Mouse (Mus musculus) embryonic facial prominence, embryonic 10.5 days (tissue): Measurements from ENCODE around the gene Olfr90. TPM values are rescaled to one million over a fixed set of nuclear protein-coding genes. Genes with fewer than 3 reads are reported as not detected.
"Not testable (repeated sequence)": the region's sequence is repeated elsewhere in the genome, so short reads cannot be mapped to it uniquely, and the experiment has no call there.

Source experiments
- DNase-seq: peaks from one replicate; pipeline ENCODE4 v3.0.0-alpha.2; 2017; ENCODE audit warnings: low spot score
- H3K27ac ChIP-seq: fragments of 300-500 bp; sonication (generic); replicated peaks from 2 replicates; pipeline ENCODE4 v1.5.1; 2016; ENCODE audit warnings: mild to moderate bottlenecking
- H3K27me3 ChIP-seq: fragments of 300-500 bp; sonication (generic); replicated peaks from 2 replicates; pipeline ENCODE4 v1.6.1; 2016; ENCODE audit warnings: low read depth, mild to moderate bottlenecking; ENCODE audit not compliant: poor library complexity, severe bottlenecking
- H3K36me3 ChIP-seq: fragments of 300-500 bp; sonication (generic); replicated peaks from 2 replicates; pipeline ENCODE4 v1.6.1; 2016; ENCODE audit warnings: mild to moderate bottlenecking, moderate library complexity
- H3K4me1 ChIP-seq: fragments of 300-500 bp; sonication (generic); 2 replicates; pipeline ENCODE4 v1.6.1; 2016
- H3K4me3 ChIP-seq: fragments of 300-500 bp; sonication (generic); 2 replicates; pipeline ENCODE4 v1.5.1; 2016; ENCODE audit warnings: mild to moderate bottlenecking, moderate library complexity
- H3K9me3 ChIP-seq: fragments of 300-500 bp; sonication (generic); 2 replicates; pipeline ENCODE4 v1.6.1; 2016; ENCODE audit warnings: mild to moderate bottlenecking
- WGBS: fragments of 180-500 bp; shearing (Covaris S2); methylation state at CpG from one replicate; pipeline ENCODE4 v1.1.7; 2016; 5-methylcytosine and 5-hydroxymethylcytosine counted together
- polyA plus RNA-seq: library from polyadenylated mRNA; unstranded; fragments of >200 nt; fragmentation: Nextera tagmentation; extraction: Ambion mirVana; gene quantifications from 2 replicates; pipeline ENCODE4 v1.2.1, GENCODE M21; 2016

The Olfr90 gene
- 0.19 TPM in 1 of 2 replicates, not detected in the other for polyA plus RNA-seq

- DNase-seq = no peak
- H3K36me3 ChIP-seq = no peaks in the 10 kb centered on the region
- H3K27me3 ChIP-seq = no peaks in the 10 kb centered on the region
- H3K27ac ChIP-seq = no peak within 1 kb of the TSS
- no peaks in the 10 kb centered on the region for H3K9me3 ChIP-seq
- H3K4me3 ChIP-seq = no peak within 1 kb of the TSS
- no peaks in the 10 kb centered on the region for H3K4me1 ChIP-seq
These were observed at the start of gene Olfr90 for GRCm38 (mm10) chr17:37088399-37088798. Gene Olfr90 (minus strand): TSS chr17:37088499.

- not testable (repeated sequence) for H3K36me3 ChIP-seq, H3K9me3 ChIP-seq, H3K27ac ChIP-seq, DNase-seq, H3K27me3 ChIP-seq, H3K4me3 ChIP-seq, H3K4me1 ChIP-seq
- WGBS = 76% methylated on average over 4 of the region's 4 CpGs
These were observed 43.1 kb upstream of the Olfr90 start for GRCm38 (mm10) chr17:37131366-37131765.

- WGBS = 86% methylated on average over 2 of the region's 2 CpGs
- H3K4me3 ChIP-seq = no peak within 1 kb of the TSS
- H3K36me3 ChIP-seq = no peaks in the 10 kb centered on the region
- no peaks in the 10 kb centered on the region for H3K4me1 ChIP-seq
- no peak within 1 kb of the TSS for H3K27ac ChIP-seq
- no peak for DNase-seq
- no peaks in the 10 kb centered on the region for H3K27me3 ChIP-seq
- no peaks in the 10 kb centered on the region for H3K9me3 ChIP-seq
These were observed 31.7 kb upstream of the Olfr90 start, which contains the start of gene Olfr92 for GRCm38 (mm10) chr17:37119988-37120387. Gene Olfr92 (minus strand): TSS chr17:37120088.

- DNase-seq = no peak
- H3K27me3 ChIP-seq = no peaks in the 10 kb centered on the region
- 92% methylated on average over 1 of the region's 1 CpGs for WGBS
These were observed 9.9 kb upstream of the Olfr90 start, which contains the start of gene Olfr91 for GRCm38 (mm10) chr17:37098178-37098577. Gene Olfr91 (minus strand): TSS chr17:37098278.

GRCm38 (mm10) chr17:37093289-37093688 lies 5.0 kb upstream of the Olfr90 start:
- H3K36me3 ChIP-seq = no peaks in the 10 kb centered on the region
- no peaks in the 10 kb centered on the region for H3K9me3 ChIP-seq
- no peak overlapping the region for H3K4me3 ChIP-seq
- no peak for DNase-seq
- H3K27me3 ChIP-seq = no peaks in the 10 kb centered on the region
- WGBS = 85% methylated on average over 5 of the region's 5 CpGs
- H3K4me1 ChIP-seq = no peaks in the 10 kb centered on the region
- H3K27ac ChIP-seq = no peak overlapping the region

More at GRCm38 (mm10) chr17:37098178-37098577, 9.9 kb upstream of the Olfr90 start, which contains the start of gene Olfr91:
- Histone ChIP-seq H3K4me3 (no peak within 1 kb of the TSS), H3K36me3 (no peaks in the 10 kb centered on the region), H3K9me3 (no peaks in the 10 kb centered on the region), H3K4me1 (no peaks in the 10 kb centered on the region), H3K27ac (no peak within 1 kb of the TSS)

GRCm38 (mm10) chr17:37092198-37092597 lies 3.9 kb upstream of the Olfr90 start:
- H3K4me1 ChIP-seq = no peaks in the 10 kb centered on the region
- no peaks in the 10 kb centered on the region for H3K27me3 ChIP-seq
- WGBS = 86% methylated on average over 1 of the region's 1 CpGs
- no peak for DNase-seq
- no peaks in the 10 kb centered on the region for H3K36me3 ChIP-seq
- no peak overlapping the region for H3K27ac ChIP-seq
- H3K4me3 ChIP-seq = no peak overlapping the region
- no peaks in the 10 kb centered on the region for H3K9me3 ChIP-seq

- DNase-seq = no peak
- Histone ChIP-seq H3K27me3 (no peaks in the 10 kb centered on the region), H3K27ac (no peak overlapping the region), H3K4me3 (no peak overlapping the region), H3K4me1 (no peaks in the 10 kb centered on the region), H3K9me3 (no peaks in the 10 kb centered on the region), H3K36me3 (no peaks in the 10 kb centered on the region)
- 85% methylated on average over 10 of the region's 10 CpGs for WGBS
These were observed 2.8 kb downstream of the Olfr90 start for GRCm38 (mm10) chr17:37085545-37085944.

GRCm38 (mm10) chr17:37084632-37085031 lies 3.7 kb downstream of the Olfr90 start:
- 66% methylated on average over 5 of the region's 5 CpGs for WGBS
- no peak overlapping the region for H3K27ac ChIP-seq

GRCm38 (mm10) chr17:37083327-37083726 lies 5.0 kb downstream of the Olfr90 start:
- DNase-seq = peak; percentile 83
- Histone ChIP-seq H3K36me3 (no peaks in the 10 kb centered on the region), H3K27ac (no peak overlapping the region), H3K4me3 (no peak overlapping the region), H3K27me3 (no peaks in the 10 kb centered on the region), H3K9me3 (no peaks in the 10 kb centered on the region), H3K4me1 (peaks cover 20% of the 10 kb centered on the region)
- 6% methylated on average over 8 of the region's 8 CpGs for WGBS

More at GRCm38 (mm10) chr17:37084632-37085031, 3.7 kb downstream of the Olfr90 start:
- no peaks in the 10 kb centered on the region for H3K9me3 ChIP-seq
- H3K27me3 ChIP-seq = no peaks in the 10 kb centered on the region
- peaks cover 8% of the 10 kb centered on the region for H3K4me1 ChIP-seq
- no peak overlapping the region for H3K4me3 ChIP-seq
- no peak for DNase-seq
- H3K36me3 ChIP-seq = no peaks in the 10 kb centered on the region

- no peak for DNase-seq
- WGBS = 89% methylated on average over 4 of the region's 4 CpGs
- Histone ChIP-seq H3K4me1 (peaks cover 26% of the 10 kb centered on the region), H3K27me3 (no peaks in the 10 kb centered on the region), H3K4me3 (no peak overlapping the region), H3K36me3 (peaks cover 7% of the 10 kb centered on the region), H3K27ac (no peak overlapping the region), H3K9me3 (no peaks in the 10 kb centered on the region)
These were observed 6.6 kb downstream of the Olfr90 start for GRCm38 (mm10) chr17:37081659-37082058.

GRCm38 (mm10) chr17:37080119-37080518 lies 8.2 kb downstream of the Olfr90 start:
- DNase-seq = no peak
- Histone ChIP-seq H3K4me1 (peaks cover 26% of the 10 kb centered on the region), H3K27ac (no peak overlapping the region), H3K27me3 (no peaks in the 10 kb centered on the region), H3K4me3 (no peak overlapping the region), H3K9me3 (no peaks in the 10 kb centered on the region), H3K36me3 (peaks cover 23% of the 10 kb centered on the region)
- 13% methylated on average over 5 of the region's 5 CpGs for WGBS

- no peak for DNase-seq
- Histone ChIP-seq H3K4me3 (no peak overlapping the region), H3K4me1 (peaks cover 26% of the 10 kb centered on the region), H3K9me3 (no peaks in the 10 kb centered on the region), H3K27me3 (no peaks in the 10 kb centered on the region), H3K36me3 (peaks cover 34% of the 10 kb centered on the region), H3K27ac (no peak overlapping the region)
- WGBS = 10% methylated on average over 2 of the region's 2 CpGs
These were observed 9.3 kb downstream of the Olfr90 start for GRCm38 (mm10) chr17:37078990-37079389.

- no peak overlapping the region for H3K27ac ChIP-seq
- H3K36me3 ChIP-seq = peaks cover 42% of the 10 kb centered on the region
- no peak for DNase-seq
- no peak overlapping the region for H3K4me3 ChIP-seq
- H3K4me1 ChIP-seq = peaks cover 26% of the 10 kb centered on the region
- no peaks in the 10 kb centered on the region for H3K9me3 ChIP-seq
- H3K27me3 ChIP-seq = no peaks in the 10 kb centered on the region
- WGBS = 16% methylated on average over 1 of the region's 1 CpGs
These were observed 10.1 kb downstream of the Olfr90 start for GRCm38 (mm10) chr17:37078193-37078592.
